Mouse (Mus musculus): ENCODE data around the gene Adgra1.

Adgra1 gene

GRCm38 (mm10) chr7:139834036-139834435 is at the start of gene Adgra1:
TSS of gene Adgra1 (plus strand) at chr7:139834174.
- DNase-seq (ENCODE audit: low read depth, low spot score): peak; percentile 95

GRCm38 (mm10) chr7:139787382-139787781 is 46.6 kb upstream of the Adgra1 start:
- no peak for DNase-seq (ENCODE audit: low read depth, low spot score)

GRCm38 (mm10) chr7:139788927-139789326 is 45.0 kb upstream of the Adgra1 start:
- DNase-seq (ENCODE audit: low read depth, low spot score): peak; percentile 10

- DNase-seq (ENCODE audit: low read depth, low spot score): peak; percentile 26
Measured at GRCm38 (mm10) chr7:139789718-139790117, 44.3 kb upstream of the Adgra1 start.

GRCm38 (mm10) chr7:139791601-139792000 is 42.4 kb upstream of the Adgra1 start:
- DNase-seq (ENCODE audit: low read depth, low spot score): peak; percentile 83

GRCm38 (mm10) chr7:139795004-139795605 is 38.9 kb upstream of the Adgra1 start:
- no peak for DNase-seq (ENCODE audit: low read depth, low spot score)

DNA sequence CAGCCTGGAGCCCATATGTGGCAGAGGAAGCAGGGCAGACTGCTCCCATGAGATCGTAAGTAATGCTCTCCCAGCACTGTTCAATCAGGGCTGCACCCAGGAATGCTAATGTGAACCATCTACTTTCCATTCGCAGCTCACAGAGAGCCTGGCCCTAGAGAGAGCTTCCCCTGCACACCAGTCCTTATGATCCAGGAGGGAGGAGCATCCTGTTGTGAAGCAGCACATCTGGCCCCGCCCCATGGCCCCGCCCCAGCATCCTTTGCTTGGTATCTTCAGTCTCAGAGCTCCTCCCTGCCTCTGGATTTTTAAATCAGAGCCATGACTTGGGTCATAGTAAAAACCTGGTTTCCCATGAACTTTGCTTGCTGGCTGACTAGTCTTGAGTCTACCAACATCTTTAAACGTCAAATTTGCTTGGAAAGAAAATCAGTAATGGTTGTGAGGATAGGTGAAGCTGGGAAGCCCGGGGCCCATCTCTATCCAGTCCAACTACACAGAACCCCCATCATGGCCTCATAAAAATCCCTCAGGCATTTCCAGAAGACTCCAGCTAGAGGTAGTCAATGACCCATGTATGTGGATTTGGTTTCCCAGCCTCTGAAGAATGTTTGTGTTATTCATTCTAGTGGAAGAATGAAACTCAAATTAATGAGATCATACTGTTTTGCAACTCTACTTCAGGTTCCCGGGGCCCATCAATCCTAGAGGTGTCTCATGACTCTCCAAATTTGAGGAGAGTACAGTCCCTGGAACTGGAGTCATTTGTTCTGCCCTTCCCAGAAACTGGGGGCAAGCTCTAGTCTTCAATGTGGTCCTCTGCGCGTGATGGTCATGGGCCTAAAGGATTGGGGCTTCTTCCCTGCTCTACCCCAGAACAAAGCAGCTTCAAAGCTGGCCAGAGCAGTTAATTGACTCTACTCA is 36.5 kb upstream of the Adgra1 start:
- no peak for DNase-seq (ENCODE audit: low read depth, low spot score)

DNA sequence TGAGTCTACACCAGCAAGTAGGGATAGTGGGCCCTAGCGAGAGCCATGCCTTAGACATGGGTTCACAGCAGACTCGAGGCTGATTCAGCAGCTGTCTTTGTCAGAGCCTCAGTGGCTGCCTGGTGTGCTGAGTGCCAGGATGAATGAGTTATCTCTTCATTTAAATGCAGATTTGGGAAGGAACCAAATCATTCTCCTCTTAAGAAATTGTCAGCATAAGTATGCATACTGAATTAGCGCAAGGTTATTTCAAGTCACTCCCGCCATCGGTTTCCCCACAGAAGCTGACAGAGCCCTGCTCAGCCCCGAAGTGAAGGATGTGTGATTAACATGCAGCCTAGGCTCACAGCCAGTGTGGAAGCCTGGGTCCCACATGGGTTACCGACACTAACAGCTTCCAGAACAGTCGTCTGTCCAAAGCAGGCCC is 27.8 kb upstream of the Adgra1 start:
- peak; percentile 80 for DNase-seq (ENCODE audit: low read depth, low spot score)

DNA sequence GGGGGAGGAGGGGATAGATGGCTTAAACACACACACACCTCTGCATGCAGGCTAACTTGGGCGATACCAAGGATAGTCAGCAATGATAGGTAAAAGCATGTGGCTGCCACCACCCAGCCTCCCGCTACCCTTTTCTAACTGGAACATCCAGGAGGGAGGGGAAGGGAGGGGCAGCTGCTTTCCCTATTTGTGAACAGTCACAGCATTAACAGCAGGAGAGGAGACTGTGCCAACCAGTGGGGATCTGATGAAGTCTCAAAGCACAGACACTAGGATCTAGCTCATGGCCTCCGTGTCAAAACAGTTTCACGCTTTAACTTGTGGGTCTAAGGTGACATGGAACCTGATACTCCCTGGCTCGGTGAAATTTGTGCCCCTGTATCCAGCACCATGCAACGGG is 23.9 kb upstream of the Adgra1 start:
- peak; percentile 65 for DNase-seq (ENCODE audit: low read depth, low spot score)

DNA sequence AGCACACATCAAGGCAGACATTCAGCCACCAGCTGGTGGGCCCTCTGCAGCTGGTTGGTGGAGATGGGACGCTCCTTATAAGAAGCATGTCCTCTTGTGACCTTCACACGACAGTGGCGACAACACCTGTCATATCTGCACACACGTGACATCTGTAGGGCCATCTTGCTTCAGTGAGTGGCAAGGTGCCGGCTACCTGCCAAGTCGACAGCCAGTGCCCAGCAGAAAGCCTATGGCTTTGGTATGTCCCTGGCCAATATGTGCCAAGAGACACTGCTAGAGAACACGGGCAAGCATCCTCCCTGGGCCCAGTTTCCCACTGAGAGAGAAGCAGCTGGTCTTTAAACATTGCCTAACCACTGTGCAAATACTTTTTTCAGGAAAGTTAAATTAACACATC is 22.3 kb upstream of the Adgra1 start:
- no peak for DNase-seq (ENCODE audit: low read depth, low spot score)

DNA sequence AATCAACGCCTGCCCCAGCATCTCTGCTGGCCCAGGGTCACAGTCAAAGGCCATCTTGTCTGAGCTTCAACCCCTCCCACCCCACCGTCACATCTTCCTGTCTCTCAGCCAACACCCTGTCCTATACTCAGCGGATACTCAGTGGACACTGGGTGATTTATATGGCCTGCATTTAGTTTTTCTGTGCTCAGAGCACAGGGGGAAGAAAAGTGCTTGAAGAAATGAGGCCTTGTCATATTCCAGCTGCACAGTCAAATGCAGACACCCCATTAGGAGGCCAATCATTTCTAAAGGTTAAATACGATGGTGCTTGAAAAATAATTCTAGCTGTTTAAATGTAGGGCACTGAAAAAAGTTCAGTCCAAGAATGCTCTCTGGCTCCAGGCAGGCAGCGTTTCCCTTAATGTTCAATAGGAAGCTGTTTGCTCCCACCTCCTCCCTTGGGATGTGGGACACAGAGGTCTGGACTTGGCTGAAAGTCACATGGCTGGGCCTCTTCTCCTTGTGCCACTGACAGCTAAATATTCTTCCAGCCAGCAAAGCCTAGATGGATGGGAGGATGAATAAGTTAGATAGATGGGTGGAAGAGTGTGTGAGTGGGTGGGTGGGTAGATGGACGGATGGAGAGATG is 20.3 kb upstream of the Adgra1 start:
- DNase-seq (ENCODE audit: low read depth, low spot score): no peak

- peak; percentile 65 for DNase-seq (ENCODE audit: low read depth, low spot score)
Measured at GRCm38 (mm10) chr7:139822301-139823010, 11.5 kb upstream of the Adgra1 start.

GRCm38 (mm10) chr7:139827687-139828086 is 6.3 kb upstream of the Adgra1 start:
- DNase-seq (ENCODE audit: low read depth, low spot score): no peak

GRCm38 (mm10) chr7:139833532-139833931 is 442 bp upstream of the Adgra1 start:
- peak; percentile 49 for DNase-seq (ENCODE audit: low read depth, low spot score)

DNA sequence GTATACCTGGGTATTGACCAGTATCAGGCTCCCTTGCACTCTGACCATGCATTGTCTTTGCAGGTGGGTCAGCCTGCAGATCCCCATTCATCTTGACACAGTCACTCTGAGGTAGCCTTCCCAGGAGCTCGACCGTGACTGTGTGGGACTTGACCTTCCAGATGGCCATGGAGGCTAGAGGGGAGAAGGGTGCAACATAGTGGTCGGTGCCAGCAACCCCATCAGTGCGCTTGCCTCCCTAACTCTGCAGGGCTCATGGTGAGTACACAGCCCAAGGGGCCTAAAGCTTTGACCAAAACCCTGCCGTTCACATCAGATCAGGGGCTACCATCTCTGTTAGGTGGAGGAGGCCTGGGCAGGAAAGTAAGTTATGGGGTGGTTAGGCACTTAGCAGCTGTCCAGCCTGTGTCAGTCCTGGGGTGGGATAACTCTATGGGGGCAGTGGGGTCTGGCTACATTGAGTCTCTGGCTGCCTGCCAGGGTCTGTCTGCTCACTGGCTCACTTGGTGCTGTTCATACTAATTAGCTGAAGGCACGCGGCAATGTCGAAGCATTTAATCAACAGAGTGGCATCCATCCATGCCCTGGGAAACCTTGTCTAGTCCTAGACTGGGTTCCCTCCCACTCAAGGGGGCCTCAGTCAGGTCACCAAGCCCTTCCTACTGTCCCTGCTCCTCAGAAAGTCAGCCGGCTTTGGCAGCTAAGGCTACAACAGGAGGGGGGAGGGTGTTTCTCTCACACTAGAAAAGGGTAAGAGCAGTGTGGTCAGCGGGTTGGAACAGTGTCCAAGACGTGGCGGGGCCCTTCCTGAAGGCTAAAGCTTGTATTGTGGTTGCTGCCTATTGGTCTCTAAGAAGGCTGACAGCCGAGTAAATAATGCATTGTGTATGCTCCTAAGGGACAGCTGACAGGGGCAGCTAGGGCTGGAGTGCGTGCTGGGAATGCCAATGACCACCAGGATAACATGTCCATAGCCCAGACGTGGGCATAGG is 1.5 kb downstream of the Adgra1 start:
- no peak for DNase-seq (ENCODE audit: low read depth, low spot score)

- DNase-seq (ENCODE audit: low read depth, low spot score): peak; percentile 59
Measured at GRCm38 (mm10) chr7:139840443-139841168, 6.6 kb downstream of the Adgra1 start.

GRCm38 (mm10) chr7:139842397-139842796 is 8.4 kb downstream of the Adgra1 start:
- DNase-seq (ENCODE audit: low read depth, low spot score): no peak

DNA sequence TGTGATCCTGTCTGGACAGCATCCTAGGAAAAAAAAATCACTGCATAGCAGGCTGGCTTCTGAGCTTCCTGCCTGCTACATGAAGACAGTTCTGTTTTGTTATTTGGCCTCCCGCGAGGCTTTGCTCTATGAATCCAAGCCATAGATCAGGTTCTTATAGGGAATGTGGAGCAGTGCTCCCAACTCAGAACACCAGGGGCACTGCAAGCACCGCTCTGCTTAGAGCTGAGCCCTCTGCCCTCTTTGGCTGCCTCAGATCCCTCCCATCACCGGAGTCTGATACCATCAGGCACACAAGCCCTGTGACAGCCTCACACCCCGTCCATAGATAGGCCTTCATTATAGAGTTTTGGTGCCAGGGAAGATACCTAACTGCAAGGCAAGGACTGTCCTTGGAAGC is 9.2 kb downstream of the Adgra1 start:
- DNase-seq (ENCODE audit: low read depth, low spot score): peak; percentile 54

- no peak for DNase-seq (ENCODE audit: low read depth, low spot score)
Measured at GRCm38 (mm10) chr7:139843776-139844175, 9.8 kb downstream of the Adgra1 start.

DNA sequence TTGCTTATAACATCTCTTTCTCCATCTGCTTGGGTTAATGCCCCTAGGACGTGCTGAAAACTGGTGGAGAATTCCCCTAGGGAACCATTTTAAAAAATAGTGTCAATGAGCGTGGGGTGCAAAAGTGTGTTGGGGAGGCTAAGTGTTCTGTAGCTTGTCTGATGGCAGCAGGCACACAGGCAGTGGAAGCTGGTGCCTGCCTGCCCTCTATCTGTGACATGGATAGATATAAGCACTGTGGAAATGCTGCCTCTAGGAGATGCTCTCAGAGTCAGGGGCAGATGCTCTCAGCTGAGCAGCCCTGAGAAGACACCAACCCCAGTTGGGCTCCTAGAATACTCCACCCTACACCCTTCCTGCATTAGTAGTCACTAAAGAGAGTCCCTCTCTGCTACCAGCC is 11.1 kb downstream of the Adgra1 start:
- DNase-seq (ENCODE audit: low read depth, low spot score): peak; percentile 44

Measured in brain, adult 2 months (tissue).